Mouse (Mus musculus) urinary bladder, postnatal 4 days (tissue): ENCODE results near the gene Cyp4f18.
"Not testable (repeated sequence)": the region's sequence is repeated elsewhere in the genome, so short reads cannot be mapped to it uniquely, and the experiment has no call there.

Source experiments
- DNase-seq, 2 experiments: peaks; one replicate each; pipeline ENCODE4 v3.0.0; 2021 to 2022; ENCODE audit warnings: low spot score in 2 of 2

Cyp4f18 gene

DNA sequence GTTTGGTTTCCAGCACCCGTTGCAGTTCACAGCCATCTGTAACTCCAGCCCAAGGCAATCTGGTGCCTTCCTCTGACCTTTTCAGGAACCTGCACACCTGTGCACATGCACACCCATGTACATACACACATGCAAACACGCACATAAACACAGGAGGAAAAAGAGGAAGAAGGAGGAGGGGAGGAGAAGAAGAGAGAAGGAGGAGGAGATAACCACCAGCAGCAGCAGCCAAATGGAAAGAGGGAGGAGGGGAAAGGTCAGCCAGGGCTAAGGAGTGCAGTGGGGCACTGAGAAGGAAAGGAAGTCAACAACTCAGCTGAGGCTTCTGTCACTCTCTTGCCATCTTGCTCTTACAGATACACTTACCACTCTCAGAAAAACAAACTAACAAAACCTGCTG lies 28.4 kb downstream of the Cyp4f18 start:
- no peak for DNase-seq

DNA sequence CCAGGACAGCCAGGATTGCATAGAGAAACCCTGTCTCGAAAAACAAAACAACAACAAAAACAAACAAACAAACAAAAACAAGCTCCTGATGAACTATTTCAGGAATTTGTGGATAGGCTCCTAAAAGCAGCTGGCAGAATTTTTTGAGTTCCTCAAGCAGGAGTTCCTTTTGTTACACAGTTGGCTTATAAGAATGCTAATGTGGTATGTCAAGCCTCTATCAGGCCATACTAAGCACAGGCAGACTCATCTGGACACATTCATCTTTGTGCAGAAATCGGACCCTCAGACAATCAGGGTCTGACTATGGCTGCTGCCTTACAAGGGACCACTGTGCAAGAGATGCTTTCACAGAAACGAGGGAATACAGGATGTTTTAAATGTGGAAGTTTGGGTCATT lies 35.2 kb downstream of the Cyp4f18 start:
- DNase-seq, result peak in 1 of 2 experiments; percentile 30

DNA sequence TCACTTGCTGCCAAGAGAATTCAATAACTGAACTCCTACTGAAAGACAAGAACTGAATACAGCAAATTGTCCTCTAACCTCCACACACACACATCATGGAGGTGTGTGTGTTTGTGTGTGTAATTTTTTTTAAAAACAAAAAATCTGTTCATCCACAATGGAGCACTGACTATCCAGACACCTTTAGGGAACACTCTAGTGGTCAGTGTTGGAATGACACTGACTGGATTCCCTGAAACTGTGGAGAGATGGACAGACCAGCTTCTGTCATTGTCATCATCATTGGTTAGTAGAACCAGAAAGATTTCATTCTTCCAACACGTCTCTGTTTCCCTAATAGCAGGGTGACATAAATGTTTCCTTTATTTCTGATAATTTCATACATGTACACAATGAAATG lies 37.5 kb downstream of the Cyp4f18 start:
- peak in 1 of 2 experiments; percentile 44 for DNase-seq

DNA sequence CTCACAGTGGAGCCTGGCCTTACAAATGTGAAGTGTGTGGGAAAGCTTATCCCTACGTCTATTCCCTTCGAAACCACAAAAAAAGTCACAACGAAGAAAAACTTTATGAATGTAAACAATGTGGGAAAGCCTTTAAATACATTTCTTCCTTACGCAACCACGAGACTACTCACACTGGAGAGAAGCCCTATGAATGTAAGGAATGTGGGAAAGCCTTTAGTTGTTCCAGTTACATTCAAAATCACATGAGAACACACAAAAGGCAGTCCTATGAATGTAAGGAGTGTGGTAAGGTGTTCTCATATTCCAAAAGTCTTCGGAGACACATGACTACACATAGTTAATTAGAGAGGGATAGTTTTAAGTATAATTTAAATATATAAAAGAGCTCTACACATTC lies 40.8 kb downstream of the Cyp4f18 start:
- no peak for DNase-seq

DNA sequence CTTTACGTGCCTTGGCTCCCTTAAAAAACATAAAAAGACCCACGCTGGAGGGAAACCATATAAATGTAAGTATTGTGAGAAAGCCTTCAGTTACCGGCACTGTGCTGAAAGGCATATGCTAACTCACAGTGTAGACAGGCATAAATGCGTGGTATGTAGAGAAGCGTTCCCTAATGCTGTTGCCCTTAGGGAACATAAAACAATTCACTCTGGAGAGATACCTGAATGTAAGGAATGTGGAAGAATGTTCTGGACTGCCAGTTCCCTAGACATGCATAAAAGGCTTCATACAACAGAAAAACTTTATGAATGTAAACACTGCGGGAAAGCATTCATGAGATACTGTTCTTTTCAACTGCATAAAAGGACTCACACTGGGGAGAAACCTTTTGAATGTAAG lies 41.3 kb downstream of the Cyp4f18 start:
- peak in 1 of 2 experiments; percentile 2 for DNase-seq

DNA sequence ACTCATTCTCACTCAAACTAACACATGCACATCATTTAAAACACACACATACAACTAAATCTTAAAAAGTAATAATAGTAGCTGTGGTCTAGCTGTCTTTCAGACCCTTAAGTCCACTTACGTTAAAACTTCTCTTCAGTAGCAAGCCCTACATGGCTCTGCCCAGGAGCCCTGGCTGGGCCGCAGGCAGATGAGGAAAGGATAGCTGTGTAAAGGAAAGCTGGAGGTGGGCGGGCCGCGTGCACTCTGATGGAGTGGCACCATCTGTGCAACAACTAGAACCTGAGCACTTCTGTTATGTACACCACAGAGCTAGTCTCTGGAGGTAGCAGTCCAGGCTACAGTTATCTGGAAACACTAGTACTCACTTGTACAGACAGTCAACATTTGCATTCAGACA lies 42.2 kb downstream of the Cyp4f18 start:
- DNase-seq, result peak in 1 of 2 experiments; percentile 47

DNA sequence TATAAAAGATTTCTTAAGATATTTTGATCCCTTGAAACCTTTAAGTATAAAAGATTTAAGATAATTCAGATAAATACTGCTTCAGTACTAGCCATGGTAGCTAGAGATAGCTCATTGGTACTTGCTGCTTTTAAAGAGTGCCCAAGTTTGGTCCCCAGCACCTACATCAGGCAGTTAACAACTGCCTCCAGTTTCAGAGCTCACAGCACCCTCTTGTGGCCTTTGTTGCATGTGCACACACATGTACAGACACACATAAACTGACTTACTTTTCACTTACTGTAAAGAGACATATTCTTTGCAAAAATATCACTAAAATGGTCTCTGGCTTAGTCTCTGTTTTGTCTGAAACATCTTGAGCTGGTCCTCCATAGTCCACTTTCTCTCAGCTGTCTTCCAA lies 43.0 kb downstream of the Cyp4f18 start:
- DNase-seq, result peak in 1 of 2 experiments; percentile 42

DNA sequence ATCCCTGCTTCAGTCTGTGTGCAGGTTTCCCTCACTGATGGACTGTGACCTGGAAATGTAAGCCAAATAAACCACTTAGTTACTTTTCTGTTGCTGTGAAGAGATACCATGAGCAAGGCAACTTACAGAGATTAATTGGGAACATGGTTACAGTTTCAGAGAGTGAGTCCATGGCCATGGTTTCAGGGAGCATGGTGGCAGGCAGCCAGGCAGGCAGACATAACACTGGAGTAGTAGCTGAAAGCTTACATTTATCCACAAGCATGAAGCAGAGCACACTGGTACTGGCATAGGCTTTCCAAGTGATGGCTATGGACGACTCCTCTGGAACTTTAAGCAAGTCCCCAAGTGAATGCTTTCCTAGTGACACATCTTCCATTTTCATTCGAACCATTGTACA lies 44.3 kb downstream of the Cyp4f18 start:
- DNase-seq, result peak in 1 of 2 experiments; percentile 47

DNA sequence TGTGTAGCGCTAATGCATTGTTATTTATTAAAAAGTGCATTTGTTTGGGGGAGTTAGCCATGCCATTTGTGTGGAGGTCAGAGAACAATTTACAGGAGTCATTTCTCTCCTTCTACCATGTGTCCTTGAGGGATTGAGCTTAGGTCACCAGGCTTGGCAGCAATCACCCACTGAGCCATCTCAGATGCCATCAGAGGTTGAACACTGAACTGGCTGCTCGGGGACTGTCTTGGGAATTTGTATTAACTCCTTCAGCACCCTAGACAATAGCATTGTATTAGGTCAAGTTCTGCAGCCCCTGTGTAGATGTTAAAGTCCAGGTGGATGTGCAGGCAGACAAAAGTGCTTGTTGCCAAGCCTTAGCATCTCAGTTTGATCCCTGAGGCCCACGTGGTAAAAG lies 45.4 kb downstream of the Cyp4f18 start:
- peak in 1 of 2 experiments; percentile 17 for DNase-seq

DNA sequence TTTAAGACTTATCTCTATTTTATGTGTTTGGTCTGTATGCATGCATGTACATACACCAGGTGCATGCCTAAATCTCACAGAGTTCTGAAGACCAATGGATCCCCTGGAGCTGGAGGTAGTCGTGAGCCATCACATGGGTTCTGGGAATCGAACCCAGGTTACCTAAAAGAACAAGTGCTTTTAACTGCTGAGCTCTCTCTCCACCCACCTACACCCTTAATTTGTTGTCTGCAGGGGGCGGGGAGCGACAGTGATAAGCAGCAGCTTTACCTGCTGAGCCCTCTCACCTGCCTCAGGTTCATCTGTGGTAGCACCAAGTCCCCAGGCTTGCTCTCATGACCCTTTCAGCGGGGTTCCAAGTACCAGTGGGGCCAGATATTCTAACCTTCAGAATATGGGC lies 47.6 kb downstream of the Cyp4f18 start:
- DNase-seq, result peak in 1 of 2 experiments; percentile 50

DNA sequence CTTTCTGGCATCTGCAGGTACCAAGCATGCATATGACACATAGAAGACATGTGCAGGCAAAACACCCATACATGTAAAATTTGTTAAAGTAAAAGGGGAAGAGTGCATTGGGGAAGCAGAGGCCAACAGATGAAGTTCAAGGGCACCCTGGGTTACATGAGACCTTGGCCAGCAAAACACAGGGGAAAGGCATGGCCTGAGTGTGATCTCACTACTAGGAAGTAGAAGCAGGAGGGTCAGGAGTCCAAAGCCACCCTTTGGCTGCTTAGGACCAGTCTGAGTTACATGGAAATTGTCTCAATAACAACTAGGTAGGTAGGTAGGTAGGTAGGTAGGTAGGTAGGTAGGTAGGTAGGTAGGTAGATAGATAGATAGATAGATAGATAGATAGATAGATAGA lies 48.9 kb downstream of the Cyp4f18 start:
- DNase-seq, result peak in 1 of 2 experiments; percentile 7

DNA sequence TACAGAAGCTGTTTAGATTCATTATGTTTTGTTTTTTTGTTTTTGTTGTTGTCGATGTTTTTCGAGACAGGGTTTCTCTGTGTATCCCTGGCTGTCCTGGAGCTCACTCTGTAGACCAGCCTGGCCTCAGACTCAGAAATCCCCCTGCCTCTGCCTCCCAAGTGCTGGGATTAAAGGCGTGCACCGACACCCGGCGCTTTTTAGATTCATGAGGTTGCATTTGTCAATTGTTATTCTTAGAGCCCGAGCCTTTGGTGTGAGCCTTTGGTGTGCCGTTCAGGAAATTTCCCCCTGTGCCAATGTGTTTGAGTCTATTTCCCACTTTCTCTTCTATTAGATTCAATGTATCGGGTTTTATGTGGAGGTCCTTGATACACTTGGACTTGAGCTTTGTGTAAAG lies 54.8 kb downstream of the Cyp4f18 start:
- DNase-seq, result no peak

DNA sequence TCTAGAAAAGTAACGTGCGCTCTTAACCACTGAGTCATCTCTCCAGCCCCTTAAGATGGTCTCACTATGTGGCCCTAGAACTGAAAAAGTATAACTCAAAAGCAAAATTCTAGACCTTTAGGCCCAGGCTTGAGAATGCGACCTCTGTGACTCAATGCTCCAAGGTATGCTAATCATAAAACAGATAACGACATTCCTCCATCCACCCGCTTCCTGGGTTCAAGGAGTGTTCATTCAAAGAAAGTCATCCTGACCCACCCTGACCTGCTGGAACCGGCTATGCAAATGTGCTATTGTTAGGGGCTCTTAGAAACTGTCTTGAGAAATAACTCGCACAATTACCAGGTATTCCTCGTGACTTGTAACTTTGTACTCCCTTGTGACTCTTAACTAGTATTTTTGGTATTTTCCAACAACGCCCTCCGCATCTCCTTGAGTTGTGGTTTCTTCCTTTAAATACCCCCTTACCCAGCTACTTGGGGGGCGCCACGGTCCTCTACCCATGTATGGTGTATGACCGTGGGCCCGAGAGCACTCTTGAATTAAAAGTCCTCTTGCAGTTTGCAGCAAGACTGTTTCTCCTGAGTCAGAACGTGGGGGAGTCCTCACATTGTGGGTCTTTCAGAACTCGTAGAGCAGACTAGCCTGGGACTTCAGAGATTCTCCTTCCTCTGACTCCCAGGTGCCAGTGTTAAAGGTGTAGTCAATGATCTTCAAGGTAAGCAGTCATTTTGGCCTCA lies 56.3 kb downstream of the Cyp4f18 start:
- not testable (repeated sequence) for DNase-seq

DNA sequence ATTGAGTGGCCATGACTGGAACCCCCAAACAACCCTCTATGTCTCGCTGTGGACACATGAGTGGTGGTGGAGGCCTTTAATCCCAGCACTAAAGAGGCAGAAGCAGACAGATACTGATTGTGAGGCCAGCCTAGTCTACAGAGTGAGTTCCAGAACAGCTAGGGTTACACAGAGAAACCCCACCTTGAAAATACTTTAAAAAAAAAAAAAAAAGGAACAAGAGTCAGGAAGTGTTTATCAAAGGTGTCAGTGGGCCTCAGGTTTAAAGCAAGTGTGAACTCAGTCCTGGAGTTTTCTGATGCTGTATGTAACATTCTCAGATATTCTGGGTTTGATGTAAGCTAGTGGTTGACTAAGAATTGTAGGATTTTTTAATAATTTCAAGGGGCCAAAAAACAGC lies 56.9 kb downstream of the Cyp4f18 start:
- DNase-seq, result no peak

DNA sequence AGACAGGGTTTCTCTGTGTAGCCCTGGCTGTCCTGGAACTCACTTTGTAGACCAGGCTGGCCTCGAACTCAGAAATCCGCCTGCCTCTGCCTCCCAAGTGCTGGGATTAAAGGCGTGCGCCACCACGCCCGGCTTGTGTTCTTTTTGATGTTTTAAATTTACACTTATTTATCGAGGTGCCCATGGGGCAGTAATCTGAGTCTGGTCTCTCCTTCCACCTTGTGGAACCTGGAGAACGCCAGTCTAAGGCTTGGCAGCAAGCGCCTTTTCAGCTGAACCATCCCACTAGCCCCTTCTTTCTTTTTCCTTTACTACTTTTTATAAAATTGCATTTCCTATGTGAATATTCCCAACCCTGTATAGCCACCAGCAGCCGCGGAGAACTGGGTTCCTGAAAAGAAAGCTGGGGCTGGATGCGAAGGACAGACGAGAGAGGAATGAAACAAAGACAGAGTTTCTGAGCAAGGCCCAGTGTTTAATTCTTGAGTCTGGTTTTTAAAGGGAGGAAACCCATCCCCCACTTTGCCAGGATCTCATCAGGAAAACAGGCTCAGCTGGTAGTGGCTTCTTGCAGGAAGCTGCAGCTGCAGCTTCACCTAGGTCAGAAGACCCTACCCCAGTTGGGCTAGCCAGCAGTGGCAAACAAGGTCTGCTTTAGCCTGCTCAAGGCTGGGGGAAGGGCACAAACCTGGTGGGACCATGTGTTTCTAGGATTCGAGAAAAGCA lies 57.8 kb downstream of the Cyp4f18 start:
- DNase-seq, result no peak

DNA sequence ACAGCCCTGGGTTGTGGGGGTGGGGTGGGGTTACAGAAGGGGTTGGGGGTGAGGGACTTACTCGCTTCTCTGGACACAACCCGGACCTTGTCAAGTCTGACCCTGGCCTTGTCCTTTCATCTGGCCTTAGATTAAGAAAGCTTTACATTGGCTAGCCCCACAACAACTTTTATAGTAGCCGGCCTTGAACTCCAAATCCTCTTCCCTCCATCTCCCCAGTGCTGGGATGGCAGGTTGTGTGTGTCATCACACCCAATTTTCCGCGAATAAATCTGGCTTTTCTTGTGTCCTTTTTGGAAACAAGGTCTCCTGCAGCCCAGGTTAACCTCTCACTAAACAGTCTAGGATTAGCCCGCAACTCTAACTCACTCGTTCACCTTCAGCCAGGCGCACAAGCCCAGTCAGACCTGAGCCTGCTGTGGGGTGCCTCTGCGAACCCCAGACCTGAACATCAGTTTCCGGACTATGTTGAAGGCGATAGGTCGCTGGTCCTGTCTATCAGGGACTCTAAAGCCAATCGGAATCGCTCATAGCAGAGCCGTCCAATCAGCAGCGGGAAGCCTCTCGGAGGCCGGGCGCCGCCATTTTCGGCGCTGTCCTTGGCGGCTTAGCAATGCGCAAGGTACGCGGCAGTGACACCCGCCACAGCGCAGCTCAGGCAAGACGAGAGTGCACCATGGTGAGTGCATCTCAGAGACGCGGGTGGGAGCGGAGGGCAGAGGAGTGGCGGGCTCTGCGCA lies 58.8 kb downstream of the Cyp4f18 start, which contains the start of gene Zfp961:
Gene Zfp961, plus strand, starts transcription at position 557 of the 740 bp plus-strand sequence.
- DNase-seq, result peak; percentile 95 to 98

DNA sequence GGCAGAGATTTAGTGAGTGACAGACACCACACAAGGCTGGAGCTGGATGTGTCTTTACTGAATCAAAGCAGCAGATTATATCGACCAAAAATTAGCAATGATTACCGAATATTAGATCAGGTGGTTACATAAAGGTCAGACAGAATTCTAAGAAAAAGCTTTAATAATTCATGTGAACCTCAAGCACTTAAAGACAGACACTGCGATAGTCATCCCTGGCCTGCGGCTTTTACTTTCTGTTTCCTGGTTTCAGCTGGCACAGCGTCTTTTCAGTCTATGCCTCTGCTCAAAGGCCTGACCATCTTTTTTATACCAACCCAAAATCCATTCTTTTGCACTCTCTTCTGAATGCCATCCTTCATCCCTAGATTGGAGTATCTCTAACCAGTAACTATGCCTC lies 60.8 kb downstream of the Cyp4f18 start:
- DNase-seq, result no peak

DNA sequence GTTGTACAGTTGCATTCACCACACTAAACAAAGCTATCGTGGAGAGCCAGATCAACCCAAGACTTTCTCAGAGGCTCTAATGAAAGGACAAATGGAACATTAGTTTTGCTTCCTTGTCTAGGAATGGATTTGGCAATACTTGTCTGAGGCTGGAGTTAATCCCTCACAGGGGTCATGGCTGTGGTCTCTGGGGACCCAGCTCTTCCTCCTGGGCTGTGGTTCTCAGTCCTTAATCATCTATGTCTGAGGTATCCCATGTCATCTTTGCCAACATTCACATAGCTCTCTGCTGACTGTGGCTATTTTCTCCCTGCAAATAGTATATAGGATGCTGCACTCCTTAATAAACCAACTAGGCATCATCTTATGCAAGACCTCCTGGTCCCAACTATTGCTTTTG lies 67.7 kb downstream of the Cyp4f18 start:
- no peak for DNase-seq

DNA sequence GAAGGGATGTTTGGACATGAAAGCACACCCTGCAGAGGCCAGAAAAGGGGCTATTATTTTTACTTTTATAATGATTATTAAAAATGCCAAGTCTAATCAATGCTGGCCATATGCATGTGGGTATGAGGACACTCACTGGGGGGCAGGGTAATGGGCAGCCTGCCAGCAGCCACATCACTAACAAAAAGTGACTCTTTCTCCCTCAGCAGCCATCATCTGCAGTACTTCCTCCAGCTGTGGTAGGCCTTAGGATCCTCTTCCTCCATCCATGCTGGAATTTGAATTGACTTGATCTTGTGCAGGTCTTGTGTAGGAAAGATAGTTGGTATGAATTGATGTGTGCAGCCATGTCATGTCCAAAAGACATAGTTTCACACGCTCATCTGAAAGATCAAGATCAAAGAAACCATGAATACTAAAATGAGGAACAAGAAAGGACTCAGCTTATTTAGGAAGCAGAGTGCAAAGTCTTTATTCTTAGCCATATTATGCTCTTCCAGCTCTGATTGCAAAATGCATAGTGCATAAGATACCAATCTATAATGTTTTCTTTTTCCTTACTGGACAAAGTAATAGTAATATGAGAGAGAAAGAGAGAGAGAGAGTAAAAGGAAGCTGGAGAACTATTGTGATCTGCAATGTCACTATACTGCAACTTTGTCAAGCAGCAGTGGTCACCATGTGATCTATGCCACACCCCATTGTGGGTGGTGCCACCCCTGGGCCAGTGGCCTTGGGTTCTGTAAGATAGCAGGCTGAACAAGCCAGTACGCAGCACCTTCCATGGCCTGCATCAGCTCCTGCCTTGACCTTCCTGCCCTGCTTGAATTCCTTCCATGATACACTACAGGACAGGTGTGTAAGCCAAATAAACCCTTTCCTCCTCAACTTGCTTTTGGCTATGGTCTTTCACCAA lies 68.9 kb downstream of the Cyp4f18 start:
- DNase-seq, result no peak
